Mouse (Mus musculus) embryonic facial prominence, embryonic 13.5 days (tissue): Measurements from ENCODE around the gene Fahd2a. TPM values are rescaled to one million over a fixed set of nuclear protein-coding genes. Genes with fewer than 3 reads are reported as not detected.

Experiments
- ATAC-seq: fragments of 200-750 bp; cut with Nextera tagmentation; 2 replicates; pipeline ENCODE4 v1.8.0; 2017; ENCODE audit warnings: low read depth; ENCODE audit not compliant: insufficient number of reproducible peaks, insufficient read depth, low FRiP score, low TSS enrichment
- H3K27ac ChIP-seq: fragments of 300-500 bp; sonication (generic); 2 replicates; pipeline ENCODE4 v1.5.1; 2015; ENCODE audit warnings: moderate library complexity, mild to moderate bottlenecking, inconsistent platforms
- H3K27me3 ChIP-seq: fragments of 300-500 bp; sonication (generic); 2 replicates; pipeline ENCODE4 v1.6.1; 2015; ENCODE audit warnings: mild to moderate bottlenecking, inconsistent platforms
- H3K36me3 ChIP-seq: fragments of 300-500 bp; sonication (generic); 2 replicates; pipeline ENCODE4 v1.6.1; 2015; ENCODE audit warnings: mild to moderate bottlenecking, inconsistent platforms
- H3K4me1 ChIP-seq: fragments of 300-500 bp; sonication (generic); 2 replicates; pipeline ENCODE4 v1.6.1; 2015; ENCODE audit warnings: inconsistent platforms
- H3K4me2 ChIP-seq: fragments of 300-500 bp; sonication (generic); 2 replicates; pipeline ENCODE4 v1.6.1; 2015; ENCODE audit warnings: moderate library complexity, mild to moderate bottlenecking, inconsistent platforms
- H3K4me3 ChIP-seq: fragments of 300-500 bp; sonication (generic); 2 replicates; pipeline ENCODE4 v1.5.1; 2015; ENCODE audit warnings: mild to moderate bottlenecking, inconsistent platforms
- H3K9ac ChIP-seq: fragments of 300-500 bp; sonication (generic); 2 replicates; pipeline ENCODE4 v1.6.1; 2015; ENCODE audit warnings: mild to moderate bottlenecking, inconsistent platforms
- H3K9me3 ChIP-seq: fragments of 300-500 bp; sonication (generic); 2 replicates; pipeline ENCODE4 v1.6.1; 2016; ENCODE audit warnings: inconsistent platforms
- WGBS: fragments of 180-500 bp; shearing (Covaris S2); methylation state at CpG from one replicate; pipeline ENCODE4 v1.1.7; 2015; ENCODE audit warnings: mixed read lengths; 5-methylcytosine and 5-hydroxymethylcytosine counted together
- polyA plus RNA-seq: library from polyadenylated mRNA; unstranded; fragments of >200 nt; fragmentation: Nextera tagmentation; extraction: Ambion mirVana; gene quantifications from 2 replicates; pipeline ENCODE4 v1.2.1, GENCODE M21; 2015

Fahd2a gene
- polyA plus RNA-seq, 1 experiment from 2014 or later: 34.8 TPM

- Histone ChIP-seq H3K4me2 (no peak overlapping the region), H3K36me3 (no peaks in the 10 kb centered on the region), H3K4me1 (no peaks in the 10 kb centered on the region), H3K27ac (no peak overlapping the region), H3K27me3 (no peaks in the 10 kb centered on the region), H3K9ac (no peak overlapping the region), H3K9me3 (no peaks in the 10 kb centered on the region), H3K4me3 (no peak overlapping the region)
- ATAC-seq: no peak
- WGBS: 14% methylated on average over 8 of the region's 8 CpGs
Measured at GRCm38 (mm10) chr2:127462314-127462713, 17.9 kb upstream of the Fahd2a start.

GRCm38 (mm10) chr2:127461351-127461750 lies 17.0 kb upstream of the Fahd2a start:
- Histone ChIP-seq H3K27ac (no peak overlapping the region), H3K27me3 (no peaks in the 10 kb centered on the region), H3K4me2 (no peak overlapping the region), H3K9ac (no peak overlapping the region), H3K4me3 (no peak overlapping the region), H3K36me3 (no peaks in the 10 kb centered on the region), H3K4me1 (no peaks in the 10 kb centered on the region), H3K9me3 (no peaks in the 10 kb centered on the region)
- no peak for ATAC-seq
- 44% methylated on average over 9 of the region's 9 CpGs for WGBS

DNA sequence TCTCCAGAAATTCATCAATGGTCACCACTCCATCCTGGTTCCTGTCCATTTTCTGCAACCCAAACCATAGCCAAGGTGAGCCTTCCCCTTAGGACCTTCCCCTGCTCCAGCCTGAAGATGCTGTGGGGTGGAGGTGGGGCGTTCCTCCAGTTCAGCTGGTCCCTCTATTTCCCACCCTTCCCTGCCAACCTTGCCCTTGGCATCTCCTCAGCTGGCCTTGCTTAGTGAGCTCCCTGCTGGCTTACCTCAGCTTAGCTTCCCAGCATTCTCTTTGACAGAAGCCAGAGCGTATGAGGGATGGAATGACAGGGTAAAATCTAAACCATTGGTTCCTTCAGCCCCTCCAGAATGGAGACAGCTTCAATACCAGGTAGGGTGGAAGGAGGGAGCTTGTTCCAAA lies 15.0 kb upstream of the Fahd2a start:
- Histone ChIP-seq H3K27me3 (no peaks in the 10 kb centered on the region), H3K27ac (no peak overlapping the region), H3K4me3 (no peak overlapping the region), H3K9ac (no peak overlapping the region), H3K9me3 (no peaks in the 10 kb centered on the region), H3K36me3 (no peaks in the 10 kb centered on the region), H3K4me1 (no peaks in the 10 kb centered on the region), H3K4me2 (no peak overlapping the region)
- no peak for ATAC-seq
- 82% methylated on average over 2 of the region's 2 CpGs for WGBS

DNA sequence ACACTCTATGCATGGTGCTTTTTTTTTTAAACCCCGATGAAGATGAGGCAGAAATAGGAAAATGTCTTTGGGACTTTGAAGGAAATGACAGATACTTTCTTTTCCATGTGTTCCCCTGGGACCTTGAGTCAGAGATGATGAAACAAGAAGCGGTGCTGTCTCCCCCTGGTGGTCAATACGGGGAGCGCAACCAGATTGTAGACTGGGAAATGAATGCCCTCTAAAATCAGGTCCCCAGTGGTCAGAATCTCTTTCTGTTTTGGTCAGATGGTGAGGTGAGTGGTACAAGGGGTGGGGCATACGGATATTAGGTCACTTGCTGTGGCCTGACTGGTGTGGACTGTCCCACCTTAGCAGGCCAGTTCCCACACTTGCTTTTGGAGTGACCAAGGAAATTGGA lies 9.4 kb upstream of the Fahd2a start:
- no peak for ATAC-seq
- 5% methylated on average over 5 of the region's 5 CpGs for WGBS

DNA sequence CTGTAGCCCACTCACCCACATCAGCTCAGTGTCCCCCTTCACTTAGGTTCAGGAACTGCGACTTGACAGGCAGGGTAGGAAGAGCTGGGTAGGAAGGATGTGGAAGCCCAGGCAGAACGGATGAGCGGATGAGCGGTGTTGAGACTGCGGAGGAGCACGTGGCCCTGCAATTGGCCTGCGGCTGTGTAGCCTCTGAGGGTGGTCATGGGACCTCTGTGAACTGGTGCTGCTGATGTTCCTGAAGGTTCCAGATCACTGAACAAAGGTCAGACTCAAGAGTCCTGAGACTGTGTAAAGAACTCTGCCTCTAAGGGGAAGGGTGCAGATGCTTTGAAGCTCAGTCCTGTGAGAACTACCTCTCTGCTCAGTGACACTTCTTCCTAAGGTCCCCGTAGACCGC lies 8.8 kb upstream of the Fahd2a start:
- WGBS: 84% methylated on average over 9 of the region's 9 CpGs
- H3K9ac ChIP-seq: no peak overlapping the region
- H3K36me3 ChIP-seq: no peaks in the 10 kb centered on the region
- peaks cover 4% of the 10 kb centered on the region for H3K4me1 ChIP-seq
- H3K4me3 ChIP-seq: no peak overlapping the region
- no peaks in the 10 kb centered on the region for H3K9me3 ChIP-seq
- no peak overlapping the region for H3K27ac ChIP-seq
- no peak overlapping the region for H3K4me2 ChIP-seq
- no peak for ATAC-seq
- H3K27me3 ChIP-seq: peaks cover 15% of the 10 kb centered on the region

More for the DNA sequence above, 9.4 kb upstream of the Fahd2a start:
- no peak overlapping the region for H3K4me2 ChIP-seq
- no peak overlapping the region for H3K27ac ChIP-seq
- peaks cover 15% of the 10 kb centered on the region for H3K27me3 ChIP-seq
- H3K36me3 ChIP-seq: no peaks in the 10 kb centered on the region
- H3K4me1 ChIP-seq: peaks cover 4% of the 10 kb centered on the region
- H3K4me3 ChIP-seq: no peak overlapping the region
- H3K9me3 ChIP-seq: no peaks in the 10 kb centered on the region
- H3K9ac ChIP-seq: no peak overlapping the region

DNA sequence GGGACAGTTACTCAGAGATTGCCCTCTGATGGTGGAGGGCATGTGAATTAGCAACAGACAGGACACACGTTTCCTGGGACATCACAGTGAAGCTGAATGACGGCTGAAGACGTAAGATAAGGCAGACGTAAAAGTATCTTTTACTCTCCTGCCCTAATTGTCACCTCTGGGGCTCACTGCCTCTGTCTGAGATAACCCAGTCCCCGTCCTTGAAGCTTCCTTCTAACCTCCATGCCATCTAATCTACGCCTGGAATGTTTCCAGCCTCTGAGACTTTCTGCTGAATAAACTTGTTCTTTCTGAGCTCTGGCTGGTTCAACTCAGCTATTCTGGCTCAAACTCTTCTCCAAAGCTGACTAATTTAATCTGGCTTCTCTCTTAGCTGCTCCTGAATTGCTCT lies 7.4 kb upstream of the Fahd2a start:
- Histone ChIP-seq H3K9ac (no peak overlapping the region), H3K27me3 (peaks cover 15% of the 10 kb centered on the region), H3K4me2 (no peak overlapping the region), H3K4me3 (no peak overlapping the region), H3K4me1 (peaks cover 4% of the 10 kb centered on the region), H3K27ac (no peak overlapping the region), H3K9me3 (no peaks in the 10 kb centered on the region), H3K36me3 (no peaks in the 10 kb centered on the region)
- 48% methylated on average over 6 of the region's 6 CpGs for WGBS
- no peak for ATAC-seq

- Histone ChIP-seq H3K4me3 (no peak overlapping the region), H3K9me3 (no peaks in the 10 kb centered on the region), H3K36me3 (no peaks in the 10 kb centered on the region), H3K9ac (peak overlapping the region; percentile 27; the same call in 1 of the 2 replicates), H3K4me2 (no peak overlapping the region), H3K4me1 (peaks cover 7% of the 10 kb centered on the region), H3K27ac (no peak overlapping the region), H3K27me3 (peaks cover 15% of the 10 kb centered on the region)
- WGBS: 30% methylated on average over 7 of the region's 7 CpGs
- no peak for ATAC-seq
Measured at GRCm38 (mm10) chr2:127449691-127450090, 5.3 kb upstream of the Fahd2a start.

GRCm38 (mm10) chr2:127446847-127447246 lies 2.5 kb upstream of the Fahd2a start:
- Histone ChIP-seq H3K9ac (no peak overlapping the region), H3K27ac (no peak overlapping the region), H3K4me3 (no peak overlapping the region), H3K36me3 (no peaks in the 10 kb centered on the region), H3K4me2 (no peak overlapping the region), H3K4me1 (peaks cover 22% of the 10 kb centered on the region), H3K27me3 (0 out of 2 replicates have a peak, but pooled peaks cover 6% of the 10 kb centered on the region), H3K9me3 (no peaks in the 10 kb centered on the region)
- no peak for ATAC-seq
- 55% methylated on average over 3 of the region's 3 CpGs for WGBS

GRCm38 (mm10) chr2:127437697-127438096 lies 6.7 kb downstream of the Fahd2a start:
- ATAC-seq: no peak
- no peak overlapping the region for H3K27ac ChIP-seq
- peaks cover 46% of the 10 kb centered on the region for H3K36me3 ChIP-seq
- H3K4me3 ChIP-seq: no peak overlapping the region
- H3K4me1 ChIP-seq: peaks cover under 1% of the 10 kb centered on the region; the same call in 1 of the 2 replicates
- H3K27me3 ChIP-seq: no peaks in the 10 kb centered on the region
- WGBS: 86% methylated on average over 5 of the region's 5 CpGs
- H3K9me3 ChIP-seq: no peaks in the 10 kb centered on the region
- H3K9ac ChIP-seq: no peak overlapping the region
- no peak overlapping the region for H3K4me2 ChIP-seq

DNA sequence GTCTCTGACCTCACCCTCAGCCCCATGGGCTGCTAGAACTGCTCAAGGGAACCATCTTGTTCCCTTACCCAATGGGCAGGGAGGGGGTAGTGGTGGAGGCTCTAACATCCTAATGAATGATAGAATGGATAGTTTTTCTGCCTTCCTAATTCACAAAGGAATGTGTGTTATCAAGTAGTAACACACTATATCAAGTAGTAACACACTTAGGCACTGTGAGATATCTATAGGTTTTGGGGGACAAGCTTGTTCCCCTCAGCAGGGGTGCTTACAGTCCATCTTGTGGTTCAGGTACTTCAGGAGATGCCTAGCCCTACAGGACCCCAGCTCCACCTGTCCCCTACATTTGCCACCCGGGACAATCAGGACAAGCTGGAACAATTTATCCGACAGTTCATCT lies 8.8 kb downstream of the Fahd2a start:
- no peak for ATAC-seq
- peaks cover 46% of the 10 kb centered on the region for H3K36me3 ChIP-seq
- H3K9ac ChIP-seq: no peak overlapping the region
- no peaks in the 10 kb centered on the region for H3K9me3 ChIP-seq
- no peak overlapping the region for H3K4me2 ChIP-seq
- H3K4me3 ChIP-seq: no peak overlapping the region
- no peaks in the 10 kb centered on the region for H3K4me1 ChIP-seq
- no peaks in the 10 kb centered on the region for H3K27me3 ChIP-seq
- no peak overlapping the region for H3K27ac ChIP-seq
- WGBS: 91% methylated on average over 2 of the region's 2 CpGs

GRCm38 (mm10) chr2:127435135-127435534 lies 9.2 kb downstream of the Fahd2a start:
- no peak for ATAC-seq
- WGBS: 38% methylated on average over 2 of the region's 2 CpGs

GRCm38 (mm10) chr2:127433487-127434295 lies 10.7 kb downstream of the Fahd2a start:
- 76% methylated on average over 9 of the region's 9 CpGs for whole genome bisulfite sequencing
- Histone ChIP-seq H3K9me3 (no peaks in the 10 kb centered on the region), H3K9ac (no peak overlapping the region), H3K27ac (no peak overlapping the region), H3K4me2 (no peak overlapping the region), H3K4me1 (no peaks in the 10 kb centered on the region), H3K36me3 (peaks cover 46% of the 10 kb centered on the region), H3K27me3 (no peaks in the 10 kb centered on the region), H3K4me3 (no peak overlapping the region)
- no peak; the same call in 1 of the 2 replicates for ATAC-seq

More at GRCm38 (mm10) chr2:127435135-127435534, 9.2 kb downstream of the Fahd2a start:
- H3K4me1 ChIP-seq: no peaks in the 10 kb centered on the region
- no peaks in the 10 kb centered on the region for H3K9me3 ChIP-seq
- peaks cover 46% of the 10 kb centered on the region for H3K36me3 ChIP-seq
- no peaks in the 10 kb centered on the region for H3K27me3 ChIP-seq
- H3K4me2 ChIP-seq: no peak overlapping the region
- no peak overlapping the region for H3K27ac ChIP-seq
- H3K9ac ChIP-seq: no peak overlapping the region
- H3K4me3 ChIP-seq: no peak overlapping the region
